Mouse (Mus musculus): ENCODE measurements around the gene Exoc6b.

GRCm38 (mm10) chr6:84745570-84745969 is 323.7 kb downstream of the Exoc6b start:
- TF ChIP-seq CTCF (IDR thresholded peaks at IDR 0.05; ENCODE audit: low read depth) (no peak), EP300 (IDR thresholded peaks at IDR 0.05; ENCODE audit: low read depth) (no peak)
